Mouse (Mus musculus): ENCODE data around the gene Uqcc2. TPM values are rescaled to one million over a fixed set of nuclear protein-coding genes. Genes with fewer than 3 reads are reported as not detected.

Gene Uqcc2
- 379 and 389 TPM in 2 replicates for polyA plus RNA-seq (2015; fragmentation: Nextera tagmentation; extraction: Ambion mirVana)

GRCm38 (mm10) chr17:27133551-27134141 lies at the start of gene Uqcc2:
Gene Uqcc2 (minus strand): TSS chr17:27133916.
- Histone ChIP-seq H3K4me1 (replicated peaks) (peaks cover 62% of the 10 kb centered on the region), H3K27me3 (no peaks in the 10 kb centered on the region), H3K4me2 (peak within 1 kb of the TSS; percentile 58), H3K9me3 (no peaks in the 10 kb centered on the region), H3K9ac (peak within 1 kb of the TSS; percentile 72), H3K36me3 (no peaks in the 10 kb centered on the region), H3K27ac (replicated peaks) (peak within 1 kb of the TSS; percentile 88), H3K4me3 (peak within 1 kb of the TSS; percentile 54)
- peak; percentile 91 for ATAC-seq (ENCODE audit: low FRiP score, low read depth)
- WGBS: 1% methylated on average over 46 of the region's 46 CpGs

- 50% methylated on average over 5 of the region's 5 CpGs for WGBS
- no peak overlapping the region for H3K4me3 ChIP-seq
- H3K9me3 ChIP-seq: no peaks in the 10 kb centered on the region
- 0 out of 2 replicates have a peak overlapping the region, but pooled peaks have one; percentile 14 for H3K27ac ChIP-seq (replicated peaks)
- H3K36me3 ChIP-seq: no peaks in the 10 kb centered on the region
- H3K27me3 ChIP-seq: no peaks in the 10 kb centered on the region
- H3K4me1 ChIP-seq (replicated peaks): no peaks in the 10 kb centered on the region
- no peak for ATAC-seq (ENCODE audit: low FRiP score, low read depth)
- H3K9ac ChIP-seq: no peak overlapping the region
- H3K4me2 ChIP-seq: no peak overlapping the region
These were observed 48.7 kb upstream of the Uqcc2 start for GRCm38 (mm10) chr17:27182401-27182800.

GRCm38 (mm10) chr17:27181666-27182065 lies 48.0 kb upstream of the Uqcc2 start:
- Histone ChIP-seq H3K9ac (no peak overlapping the region), H3K4me3 (no peak overlapping the region), H3K9me3 (no peaks in the 10 kb centered on the region), H3K4me2 (no peak overlapping the region), H3K27ac (replicated peaks) (no peak overlapping the region), H3K27me3 (no peaks in the 10 kb centered on the region), H3K36me3 (no peaks in the 10 kb centered on the region), H3K4me1 (replicated peaks) (no peaks in the 10 kb centered on the region)
- ATAC-seq (ENCODE audit: low FRiP score, low read depth): no peak
- WGBS: 28% methylated on average over 3 of the region's 3 CpGs

GRCm38 (mm10) chr17:27179681-27180280 lies 46.1 kb upstream of the Uqcc2 start:
- H3K4me3 ChIP-seq: no peak overlapping the region
- no peaks in the 10 kb centered on the region for H3K27me3 ChIP-seq
- peaks cover 14% of the 10 kb centered on the region for H3K4me1 ChIP-seq (replicated peaks)
- H3K27ac ChIP-seq (replicated peaks): no peak overlapping the region
- H3K9me3 ChIP-seq: no peaks in the 10 kb centered on the region
- no peak overlapping the region for H3K4me2 ChIP-seq
- H3K9ac ChIP-seq: no peak overlapping the region
- 67% methylated on average over 12 of the region's 12 CpGs for WGBS
- ATAC-seq (ENCODE audit: low FRiP score, low read depth): no peak
- H3K36me3 ChIP-seq: no peaks in the 10 kb centered on the region

- Histone ChIP-seq H3K27ac (replicated peaks) (no peak overlapping the region), H3K36me3 (no peaks in the 10 kb centered on the region), H3K4me3 (no peak overlapping the region), H3K4me2 (no peak overlapping the region), H3K9ac (no peak overlapping the region), H3K4me1 (replicated peaks) (peaks cover 14% of the 10 kb centered on the region), H3K9me3 (no peaks in the 10 kb centered on the region), H3K27me3 (no peaks in the 10 kb centered on the region)
- WGBS: 84% methylated on average over 17 of the region's 17 CpGs
- no peak for ATAC-seq (ENCODE audit: low FRiP score, low read depth)
These were observed 44.9 kb upstream of the Uqcc2 start for GRCm38 (mm10) chr17:27178427-27179177.

GRCm38 (mm10) chr17:27178019-27178418 lies 44.3 kb upstream of the Uqcc2 start:
- 90% methylated on average over 9 of the region's 9 CpGs for WGBS
- H3K4me3 ChIP-seq: no peak overlapping the region
- no peak for ATAC-seq (ENCODE audit: low FRiP score, low read depth)
- no peaks in the 10 kb centered on the region for H3K27me3 ChIP-seq
- no peak overlapping the region for H3K27ac ChIP-seq (replicated peaks)
- H3K9me3 ChIP-seq: no peaks in the 10 kb centered on the region
- H3K9ac ChIP-seq: no peak overlapping the region
- peaks cover 14% of the 10 kb centered on the region for H3K4me1 ChIP-seq (replicated peaks)
- H3K36me3 ChIP-seq: no peaks in the 10 kb centered on the region
- H3K4me2 ChIP-seq: no peak overlapping the region

- 80% methylated on average over 4 of the region's 4 CpGs for WGBS
These were observed 43.0 kb upstream of the Uqcc2 start for GRCm38 (mm10) chr17:27176754-27177153.

GRCm38 (mm10) chr17:27176287-27176686 lies 42.6 kb upstream of the Uqcc2 start:
- H3K4me3 ChIP-seq: no peak overlapping the region
- peaks cover 14% of the 10 kb centered on the region for H3K4me1 ChIP-seq (replicated peaks)
- no peak overlapping the region for H3K9ac ChIP-seq
- no peaks in the 10 kb centered on the region for H3K9me3 ChIP-seq
- no peak for ATAC-seq (ENCODE audit: low FRiP score, low read depth)
- 82% methylated on average over 3 of the region's 3 CpGs for WGBS
- H3K4me2 ChIP-seq: no peak overlapping the region
- no peaks in the 10 kb centered on the region for H3K36me3 ChIP-seq
- no peak overlapping the region for H3K27ac ChIP-seq (replicated peaks)
- no peaks in the 10 kb centered on the region for H3K27me3 ChIP-seq

More at GRCm38 (mm10) chr17:27176754-27177153, 43.0 kb upstream of the Uqcc2 start:
- H3K27ac ChIP-seq (replicated peaks): no peak overlapping the region
- H3K4me2 ChIP-seq: no peak overlapping the region
- no peak overlapping the region for H3K4me3 ChIP-seq
- no peak overlapping the region for H3K9ac ChIP-seq
- no peak for ATAC-seq (ENCODE audit: low FRiP score, low read depth)
- no peaks in the 10 kb centered on the region for H3K27me3 ChIP-seq
- no peaks in the 10 kb centered on the region for H3K9me3 ChIP-seq
- peaks cover 14% of the 10 kb centered on the region for H3K4me1 ChIP-seq (replicated peaks)
- H3K36me3 ChIP-seq: no peaks in the 10 kb centered on the region

GRCm38 (mm10) chr17:27175196-27175874 lies 41.6 kb upstream of the Uqcc2 start:
- Histone ChIP-seq H3K9ac (no peak overlapping the region), H3K4me2 (no peak overlapping the region), H3K9me3 (no peaks in the 10 kb centered on the region), H3K27me3 (no peaks in the 10 kb centered on the region), H3K4me1 (replicated peaks) (peaks cover 14% of the 10 kb centered on the region), H3K36me3 (no peaks in the 10 kb centered on the region), H3K4me3 (no peak overlapping the region), H3K27ac (replicated peaks) (no peak overlapping the region)
- WGBS: 23% methylated on average over 12 of the region's 14 CpGs
- ATAC-seq (ENCODE audit: low FRiP score, low read depth): peak; percentile 76; the same call in 1 of the 2 replicates

- Histone ChIP-seq H3K4me1 (replicated peaks) (peaks cover 14% of the 10 kb centered on the region), H3K9ac (no peak overlapping the region), H3K4me2 (no peak overlapping the region), H3K4me3 (no peak overlapping the region), H3K9me3 (no peaks in the 10 kb centered on the region), H3K27ac (replicated peaks) (no peak overlapping the region), H3K27me3 (no peaks in the 10 kb centered on the region), H3K36me3 (no peaks in the 10 kb centered on the region)
- 68% methylated on average over 3 of the region's 3 CpGs for WGBS
- ATAC-seq (ENCODE audit: low FRiP score, low read depth): no peak
These were observed 40.0 kb upstream of the Uqcc2 start for GRCm38 (mm10) chr17:27173715-27174114.

- Histone ChIP-seq H3K4me3 (no peak overlapping the region), H3K27me3 (no peaks in the 10 kb centered on the region), H3K4me2 (no peak overlapping the region), H3K9me3 (no peaks in the 10 kb centered on the region), H3K36me3 (no peaks in the 10 kb centered on the region), H3K27ac (replicated peaks) (no peak overlapping the region), H3K4me1 (replicated peaks) (peaks cover 14% of the 10 kb centered on the region), H3K9ac (no peak overlapping the region)
- 82% methylated on average over 9 of the region's 9 CpGs for WGBS
- ATAC-seq (ENCODE audit: low FRiP score, low read depth): no peak
These were observed 38.7 kb upstream of the Uqcc2 start for GRCm38 (mm10) chr17:27172459-27172858.

GRCm38 (mm10) chr17:27171121-27171520 lies 37.4 kb upstream of the Uqcc2 start:
- 78% methylated on average over 5 of the region's 5 CpGs for WGBS
- Histone ChIP-seq H3K27ac (replicated peaks) (no peak overlapping the region), H3K4me3 (no peak overlapping the region), H3K4me1 (replicated peaks) (peaks cover 10% of the 10 kb centered on the region), H3K36me3 (no peaks in the 10 kb centered on the region), H3K9me3 (no peaks in the 10 kb centered on the region), H3K4me2 (no peak overlapping the region), H3K27me3 (no peaks in the 10 kb centered on the region), H3K9ac (no peak overlapping the region)
- ATAC-seq (ENCODE audit: low FRiP score, low read depth): no peak
